Mouse (Mus musculus): ENCODE results near the gene Ppp1r36. TPM values are rescaled to one million over a fixed set of nuclear protein-coding genes. Genes with fewer than 3 reads are reported as not detected.
A peak's percentile ranks its signal among the peaks of the same experiment; 100 is the strongest.

Ppp1r36 gene
- polyA plus RNA-seq, 1 experiment from 2014 or later: 7.5 TPM

DNA sequence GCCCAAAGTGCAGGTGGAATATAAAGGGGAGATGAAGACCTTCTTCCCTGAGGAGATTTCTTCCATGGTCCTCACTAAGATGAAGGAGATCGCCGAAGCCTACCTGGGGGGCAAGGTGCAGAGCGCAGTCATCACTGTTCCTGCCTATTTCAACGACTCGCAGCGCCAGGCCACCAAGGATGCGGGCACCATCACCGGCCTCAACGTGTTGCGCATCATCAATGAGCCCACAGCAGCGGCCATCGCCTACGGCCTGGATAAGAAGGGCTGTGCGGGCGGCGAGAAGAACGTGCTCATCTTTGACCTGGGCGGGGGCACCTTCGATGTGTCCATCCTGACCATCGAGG lies 12.5 kb upstream of the Ppp1r36 start:
- peak overlapping the region; percentile 78 for H3K4me3 ChIP-seq (replicated peaks; ENCODE audit: low read depth, low read length)
- H3K27ac ChIP-seq: no peak overlapping the region
- H3K4me2 ChIP-seq (ENCODE audit: low read length): peak overlapping the region; percentile 90
- H3K4me1 ChIP-seq (replicated peaks; ENCODE audit: insufficient read depth, low read length): peaks cover 14% of the 10 kb centered on the region
- no peaks in the 10 kb centered on the region for H3K36me3 ChIP-seq (ENCODE audit: insufficient read depth, low read length)
- 0 out of 2 replicates have a peak, but pooled peaks cover 5% of the 10 kb centered on the region for H3K27me3 ChIP-seq (ENCODE audit: insufficient read depth, low read length)
- ATAC-seq (replicated peaks; ENCODE audit: low FRiP score, low read depth) (no peak), DNase-seq (ENCODE audit: low spot score) (no peak)
- TF ChIP-seq CTCF (IDR thresholded peaks at IDR 0.05; ENCODE audit: low read depth): no peak
- no peaks in the 10 kb centered on the region for H3K9me3 ChIP-seq (replicated peaks; ENCODE audit: low read length)
- H3K9ac ChIP-seq (ENCODE audit: low read depth, low read length): no peak overlapping the region
- WGBS: 7% methylated on average over 20 of the region's 20 CpGs

DNA sequence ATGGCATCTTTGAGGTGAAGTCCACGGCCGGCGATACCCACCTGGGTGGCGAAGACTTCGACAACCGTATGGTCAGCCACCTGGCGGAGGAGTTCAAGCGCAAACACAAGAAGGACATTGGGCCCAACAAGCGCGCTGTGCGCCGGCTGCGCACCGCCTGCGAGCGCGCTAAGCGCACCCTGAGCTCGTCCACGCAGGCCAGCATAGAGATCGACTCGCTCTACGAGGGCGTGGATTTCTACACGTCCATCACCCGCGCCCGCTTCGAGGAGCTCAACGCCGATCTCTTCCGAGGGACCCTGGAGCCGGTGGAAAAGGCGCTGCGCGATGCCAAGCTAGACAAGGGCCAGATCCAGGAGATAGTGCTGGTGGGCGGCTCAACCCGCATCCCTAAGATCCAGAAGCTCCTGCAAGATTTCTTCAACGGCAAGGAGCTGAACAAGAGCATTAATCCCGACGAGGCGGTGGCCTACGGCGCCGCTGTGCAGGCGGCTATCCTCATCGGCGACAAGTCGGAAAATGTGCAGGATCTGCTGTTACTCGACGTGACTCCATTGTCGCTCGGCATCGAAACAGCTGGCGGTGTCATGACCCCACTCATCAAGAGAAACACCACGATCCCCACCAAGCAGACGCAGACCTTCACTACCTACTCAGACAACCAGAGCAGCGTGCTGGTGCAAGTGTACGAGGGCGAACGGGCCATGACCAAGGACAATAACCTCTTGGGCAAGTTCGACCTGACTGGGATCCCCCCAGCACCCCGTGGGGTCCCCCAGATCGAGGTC lies 12.0 kb upstream of the Ppp1r36 start:
- H3K4me1 ChIP-seq (replicated peaks; ENCODE audit: insufficient read depth, low read length): peaks cover 14% of the 10 kb centered on the region
- H3K36me3 ChIP-seq (ENCODE audit: insufficient read depth, low read length): no peaks in the 10 kb centered on the region
- TF ChIP-seq CTCF (IDR thresholded peaks at IDR 0.05; ENCODE audit: low read depth): no peak
- peak; percentile 17 for DNase-seq (ENCODE audit: low spot score)
- peak overlapping the region; percentile 90 for H3K4me2 ChIP-seq (ENCODE audit: low read length)
- no peak overlapping the region for H3K9ac ChIP-seq (ENCODE audit: low read depth, low read length)
- 0 out of 2 replicates have a peak, but pooled peaks cover 5% of the 10 kb centered on the region for H3K27me3 ChIP-seq (ENCODE audit: insufficient read depth, low read length)
- H3K9me3 ChIP-seq (replicated peaks; ENCODE audit: low read length): no peaks in the 10 kb centered on the region
- WGBS: 3% methylated on average over 64 of the region's 64 CpGs
- peak overlapping the region; percentile 78 for H3K4me3 ChIP-seq (replicated peaks; ENCODE audit: low read depth, low read length)
- no peak for ATAC-seq (replicated peaks; ENCODE audit: low FRiP score, low read depth)
- no peak overlapping the region for H3K27ac ChIP-seq

DNA sequence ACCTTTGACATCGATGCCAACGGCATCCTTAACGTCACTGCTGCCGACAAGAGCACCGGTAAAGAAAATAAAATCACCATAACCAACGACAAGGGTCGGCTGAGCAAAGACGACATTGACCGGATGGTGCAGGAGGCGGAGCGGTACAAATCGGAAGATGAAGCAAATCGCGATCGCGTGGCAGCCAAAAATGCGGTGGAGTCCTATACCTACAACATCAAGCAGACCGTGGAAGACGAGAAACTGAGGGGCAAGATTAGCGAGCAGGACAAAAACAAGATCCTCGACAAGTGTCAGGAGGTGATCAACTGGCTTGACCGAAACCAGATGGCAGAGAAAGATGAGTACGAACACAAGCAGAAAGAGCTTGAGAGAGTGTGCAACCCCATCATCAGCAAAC lies 11.4 kb upstream of the Ppp1r36 start:
- no peaks in the 10 kb centered on the region for H3K9me3 ChIP-seq (replicated peaks; ENCODE audit: low read length)
- H3K36me3 ChIP-seq (ENCODE audit: insufficient read depth, low read length): no peaks in the 10 kb centered on the region
- ATAC-seq (replicated peaks; ENCODE audit: low FRiP score, low read depth): no peak
- DNase-seq (ENCODE audit: low spot score): peak; percentile 39
- no peak overlapping the region for H3K9ac ChIP-seq (ENCODE audit: low read depth, low read length)
- no peak overlapping the region for H3K27ac ChIP-seq
- H3K4me1 ChIP-seq (replicated peaks; ENCODE audit: insufficient read depth, low read length): peaks cover 14% of the 10 kb centered on the region
- peak overlapping the region; percentile 78 for H3K4me3 ChIP-seq (replicated peaks; ENCODE audit: low read depth, low read length)
- H3K4me2 ChIP-seq (ENCODE audit: low read length): peak overlapping the region; percentile 90
- 0 out of 2 replicates have a peak, but pooled peaks cover 5% of the 10 kb centered on the region for H3K27me3 ChIP-seq (ENCODE audit: insufficient read depth, low read length)
- TF ChIP-seq CTCF (IDR thresholded peaks at IDR 0.05; ENCODE audit: low read depth): no peak
- WGBS: 3% methylated on average over 23 of the region's 23 CpGs

DNA sequence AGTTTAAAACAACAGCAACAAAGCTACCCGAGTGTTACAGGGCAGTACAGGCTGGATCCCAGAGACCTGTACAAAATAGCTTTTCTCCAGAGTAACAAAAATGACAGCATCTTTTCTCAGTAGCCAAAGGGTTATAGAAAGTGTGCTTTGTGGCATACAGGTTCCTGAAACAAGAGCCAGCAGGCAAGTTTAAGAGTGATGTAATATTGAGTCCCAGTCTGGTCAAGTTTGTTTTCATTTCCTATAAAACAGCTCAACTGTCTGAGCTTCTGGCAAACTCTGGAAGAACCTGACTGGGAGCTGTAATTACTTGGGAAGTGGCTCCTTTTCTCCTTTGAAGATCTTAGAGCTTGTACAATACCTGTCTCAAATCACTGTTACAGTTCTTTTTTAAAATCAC lies 10.2 kb upstream of the Ppp1r36 start:
- Histone ChIP-seq H3K27ac (no peak overlapping the region), H3K9ac (ENCODE audit: low read depth, low read length) (no peak overlapping the region), H3K4me3 (replicated peaks; ENCODE audit: low read depth, low read length) (no peak overlapping the region), H3K36me3 (ENCODE audit: insufficient read depth, low read length) (no peaks in the 10 kb centered on the region), H3K4me2 (ENCODE audit: low read length) (no peak overlapping the region), H3K4me1 (replicated peaks; ENCODE audit: insufficient read depth, low read length) (peaks cover 14% of the 10 kb centered on the region), H3K27me3 (ENCODE audit: insufficient read depth, low read length) (0 out of 2 replicates have a peak, but pooled peaks cover 5% of the 10 kb centered on the region), H3K9me3 (replicated peaks; ENCODE audit: low read length) (no peaks in the 10 kb centered on the region)
- DNase-seq (ENCODE audit: low spot score) (peak; percentile 31), ATAC-seq (replicated peaks; ENCODE audit: low FRiP score, low read depth) (no peak)
- WGBS: 36% methylated on average over 1 of the region's 1 CpGs
- TF ChIP-seq CTCF (IDR thresholded peaks at IDR 0.05; ENCODE audit: low read depth): no peak

DNA sequence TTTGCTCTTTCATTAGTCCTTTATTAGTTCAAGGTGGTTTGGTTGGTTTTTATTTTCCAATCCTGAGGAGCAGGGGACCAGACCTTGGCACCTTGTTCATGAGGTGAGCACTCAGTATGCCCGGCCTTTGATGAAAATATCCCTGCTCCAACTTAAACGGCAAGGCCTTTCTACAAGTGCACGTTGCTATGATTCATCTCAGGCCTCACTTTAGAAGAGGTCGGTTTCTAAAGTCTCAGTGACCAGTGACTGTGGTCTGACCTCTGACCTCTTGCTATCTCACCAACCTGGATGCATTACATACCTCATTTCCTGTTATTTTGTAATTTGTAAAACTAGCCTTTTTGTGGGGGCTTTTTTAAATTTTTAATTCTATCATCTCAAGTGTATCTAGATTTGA lies 8.2 kb upstream of the Ppp1r36 start:
- Histone ChIP-seq H3K4me2 (ENCODE audit: low read length) (no peak overlapping the region), H3K4me3 (replicated peaks; ENCODE audit: low read depth, low read length) (no peak overlapping the region), H3K36me3 (ENCODE audit: insufficient read depth, low read length) (no peaks in the 10 kb centered on the region), H3K9me3 (replicated peaks; ENCODE audit: low read length) (no peaks in the 10 kb centered on the region), H3K4me1 (replicated peaks; ENCODE audit: insufficient read depth, low read length) (peaks cover 14% of the 10 kb centered on the region), H3K27me3 (ENCODE audit: insufficient read depth, low read length) (0 out of 2 replicates have a peak, but pooled peaks cover 5% of the 10 kb centered on the region), H3K9ac (ENCODE audit: low read depth, low read length) (no peak overlapping the region), H3K27ac (no peak overlapping the region)
- DNase-seq (ENCODE audit: low spot score) (no peak), ATAC-seq (replicated peaks; ENCODE audit: low FRiP score, low read depth) (no peak)
- no peak for TF ChIP-seq CTCF (IDR thresholded peaks at IDR 0.05; ENCODE audit: low read depth)
- 35% methylated on average over 4 of the region's 4 CpGs for WGBS

DNA sequence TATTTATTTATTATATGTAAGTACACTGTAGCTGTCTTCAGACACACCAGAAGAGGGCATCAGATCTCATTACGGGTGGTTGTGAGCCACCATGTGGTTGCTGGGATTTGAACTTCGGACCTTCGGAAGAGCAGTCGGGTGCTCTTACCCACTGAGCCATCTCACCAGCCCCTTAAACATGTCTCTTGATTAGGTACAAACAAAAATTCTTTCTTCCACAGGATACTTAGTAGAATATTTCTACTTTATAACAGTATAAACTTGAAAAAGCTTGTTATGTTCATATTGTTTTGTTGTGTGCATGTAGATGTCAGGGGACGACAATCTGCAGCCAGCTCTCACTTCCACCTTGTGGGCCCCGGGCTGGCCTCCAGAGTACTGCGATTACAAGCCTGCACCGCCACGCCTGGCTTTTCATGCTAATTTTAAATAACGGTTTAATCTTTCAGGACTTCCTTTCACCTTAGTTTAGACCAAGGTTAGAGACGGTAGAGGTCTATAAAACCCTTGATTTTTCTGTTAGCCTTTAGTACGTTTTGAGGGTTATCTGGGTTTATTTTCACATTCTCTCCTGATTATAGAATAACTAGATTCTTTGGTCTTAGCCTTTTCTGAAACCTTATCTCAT lies 1.8 kb upstream of the Ppp1r36 start:
- TF ChIP-seq CTCF (IDR thresholded peaks at IDR 0.05; ENCODE audit: low read depth): no peak
- H3K4me2 ChIP-seq (ENCODE audit: low read length): no peak overlapping the region
- H3K27me3 ChIP-seq (ENCODE audit: insufficient read depth, low read length): no peaks in the 10 kb centered on the region
- H3K4me3 ChIP-seq (replicated peaks; ENCODE audit: low read depth, low read length): no peak overlapping the region
- WGBS: 87% methylated on average over 11 of the region's 12 CpGs
- no peak overlapping the region for H3K9ac ChIP-seq (ENCODE audit: low read depth, low read length)
- H3K4me1 ChIP-seq (replicated peaks; ENCODE audit: insufficient read depth, low read length): 0 out of 2 replicates have a peak, but pooled peaks cover 5% of the 10 kb centered on the region
- H3K36me3 ChIP-seq (ENCODE audit: insufficient read depth, low read length): no peaks in the 10 kb centered on the region
- DNase-seq (ENCODE audit: low spot score): no peak
- H3K9me3 ChIP-seq (replicated peaks; ENCODE audit: low read length): no peaks in the 10 kb centered on the region
- no peak overlapping the region for H3K27ac ChIP-seq
- ATAC-seq (replicated peaks; ENCODE audit: low FRiP score, low read depth): no peak
